ENCODE assay signal across 12 mouse cellular contexts in genomic region chr4:14261014-14261737, GRCm38 (mm10).
DNase-seq lines count a peak whose midpoint lies in the region; ATAC-seq and TF ChIP-seq lines count a peak whose summit lies in the region.
"Had no signal": no experiment of that assay in that cellular context is flagged by ENCODE, and none has a peak within 500 bp of the region (broad histone marks: within the 10 kb centered on the region; RNA-seq: fewer than 3 reads in every experiment).

No protein-coding gene starts in this region.

- no peak overlapping the region for H3K9ac ChIP-seq in forebrain, embryonic 16.5 days (replicated peaks; ENCODE audit: low read depth, low read length)
- H3K9ac ChIP-seq in limb, embryonic 13.5 days = peak overlapping the region; percentile 0; the same call in 1 of the 2 replicates

- H3K9me3 ChIP-seq in forebrain, embryonic 16.5 days (ENCODE audit: control insufficient read depth, low read length) = no peaks in the 10 kb centered on the region
- no peaks in the 10 kb centered on the region for H3K9me3 ChIP-seq in limb, embryonic 13.5 days

- H3K27ac ChIP-seq in left cerebral cortex, adult 2 months = no peak overlapping the region
- H3K27ac ChIP-seq in forebrain, embryonic 16.5 days (ENCODE audit: low read length) = no peak overlapping the region
- peak overlapping the region; percentile 75 for H3K27ac ChIP-seq in limb, embryonic 13.5 days
- H3K27ac ChIP-seq: heart, adult 2 months had no signal

- no peak overlapping the region for H3K4me3 ChIP-seq in left cerebral cortex, adult 2 months
- H3K4me3 ChIP-seq in forebrain, embryonic 16.5 days (replicated peaks; ENCODE audit: low read length) = no peak overlapping the region
- peak overlapping the region; percentile 20 for H3K4me3 ChIP-seq in limb, embryonic 13.5 days
- H3K4me3 ChIP-seq: heart, adult 2 months had no signal

- no peak for TF ChIP-seq CTCF in left cerebral cortex, adult 2 months (IDR thresholded peaks at IDR 0.05)

- H3K4me2 ChIP-seq in forebrain, embryonic 16.5 days (ENCODE audit: low read length) = peak overlapping the region; percentile 28
- H3K4me2 ChIP-seq in limb, embryonic 13.5 days (replicated peaks) = peak overlapping the region; percentile 54

- H3K4me1 ChIP-seq in forebrain, embryonic 16.5 days (replicated peaks; ENCODE audit: control insufficient read depth, insufficient read depth, low read length) = peaks cover 15% of the 10 kb centered on the region
- peaks cover 20% of the 10 kb centered on the region for H3K4me1 ChIP-seq in limb, embryonic 13.5 days

- peak; percentile 45 for ATAC-seq in forebrain, embryonic 16.5 days
- peak; percentile 85 for ATAC-seq in limb, embryonic 13.5 days (ENCODE audit: low FRiP score, low read depth)

- no peaks in the 10 kb centered on the region for H3K27me3 ChIP-seq in forebrain, embryonic 16.5 days (replicated peaks; ENCODE audit: control insufficient read depth, insufficient read depth, low read length)
- no peaks in the 10 kb centered on the region for H3K27me3 ChIP-seq in limb, embryonic 13.5 days

- H3K36me3 ChIP-seq in forebrain, embryonic 16.5 days (ENCODE audit: control insufficient read depth, insufficient read depth) = no peaks in the 10 kb centered on the region
- H3K36me3 ChIP-seq in limb, embryonic 13.5 days = no peaks in the 10 kb centered on the region

- DNase-seq in left cerebral cortex, postnatal 25 days (ENCODE audit: low spot score in 2 of 2) = peak; percentile 7 to 19
- DNase-seq in left cerebral cortex, adult 2 months (ENCODE audit: extremely low spot score in 1 of 2, low spot score in 2 of 2) = no peak
- DNase-seq in embryo, embryonic 10.5 days (ENCODE audit: low spot score) = peak; percentile 26
- DNase-seq in kidney, postnatal 14 days = no peak
- no peak for DNase-seq in thymus, postnatal 10 days (ENCODE audit: low spot score in 2 of 2)
- DNase-seq in spleen, postnatal 14 days (ENCODE audit: low spot score in 2 of 2) = no peak
- DNase-seq: cerebellum, postnatal 36 days; heart, adult 2 months; kidney, postnatal 10 days; thymus, postnatal 14 days had no signal

- intact Hi-C loops in left cerebral cortex, postnatal 25 days (cut with DNase I) = no loop called here
- intact Hi-C loops in left cerebral cortex, adult 2 months (cut with DNase I) = no loop called here

- 28% methylated on average over 11 of the region's 11 CpGs for WGBS in forebrain, embryonic 16.5 days
- 8% methylated on average over 11 of the region's 11 CpGs for WGBS in limb, embryonic 13.5 days

Comparison
In these comparisons a context has a peak if more than half of its experiments do, and no peak if none do; other contexts are left out.
1. DNase-seq: peak in left cerebral cortex, postnatal 25 days (2 of 2) and embryo, embryonic 10.5 days (single experiment); none in left cerebral cortex, adult 2 months (0 of 2), kidney, postnatal 14 days (single experiment), thymus, postnatal 10 days (0 of 2) and spleen, postnatal 14 days (0 of 2).